Mouse (Mus musculus) layer of hippocampus, adult 2 months (tissue): ENCODE data around the gene 1700013G24Rik. TPM values are rescaled to one million over a fixed set of nuclear protein-coding genes. Genes with fewer than 3 reads are reported as not detected.

ENCODE experiments used
- DNase-seq, 2 experiments: peaks; one replicate each; pipeline ENCODE4 v3.0.0; 2022; ENCODE audit warnings: low spot score in 2 of 2
- H3K27ac ChIP-seq: fragments of 200-600 bp; 2 replicates; pipeline ENCODE4 v1.8.1; 2022
- H3K4me3 ChIP-seq: fragments of 200-600 bp; 2 replicates; pipeline ENCODE4 v1.8.1; 2022; ENCODE audit warnings: mild to moderate bottlenecking
- CTCF ChIP-seq: fragments of 200-600 bp; conservative IDR thresholded peaks from 2 replicates; pipeline ENCODE4 v1.8.1; 2022; ENCODE audit warnings: antibody characterized with exemption, mild to moderate bottlenecking, moderate library complexity
- total RNA-seq, 2 experiments: library from RNA; stranded (reverse); gene quantifications; 2 replicates each; pipeline ENCODE4 v1.2.3; 2021

Gene 1700013G24Rik
- total RNA-seq, 2 experiments from 2014 or later: not detected

DNA sequence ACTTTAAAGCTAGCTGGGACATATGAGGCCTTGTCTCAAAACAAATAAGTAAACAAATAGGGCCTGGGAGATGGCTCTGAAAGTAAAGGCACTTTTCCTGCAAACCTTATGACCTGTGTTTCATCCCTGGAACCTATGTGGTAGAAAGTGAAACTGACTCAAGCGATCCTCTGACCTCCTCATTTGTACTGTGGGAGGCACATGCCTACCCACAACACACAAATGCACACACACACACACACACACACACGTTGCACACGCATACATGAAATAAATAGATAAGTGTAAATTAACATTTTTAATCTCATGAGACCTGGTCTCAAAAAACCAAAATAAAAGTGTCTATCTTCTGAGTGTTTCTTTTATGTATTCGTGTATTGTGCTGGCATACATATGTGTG lies 7.2 kb upstream of the 1700013G24Rik start:
- TF ChIP-seq CTCF: no peak
- no peak overlapping the region for H3K4me3 ChIP-seq
- H3K27ac ChIP-seq: no peak overlapping the region
- no peak for DNase-seq

DNA sequence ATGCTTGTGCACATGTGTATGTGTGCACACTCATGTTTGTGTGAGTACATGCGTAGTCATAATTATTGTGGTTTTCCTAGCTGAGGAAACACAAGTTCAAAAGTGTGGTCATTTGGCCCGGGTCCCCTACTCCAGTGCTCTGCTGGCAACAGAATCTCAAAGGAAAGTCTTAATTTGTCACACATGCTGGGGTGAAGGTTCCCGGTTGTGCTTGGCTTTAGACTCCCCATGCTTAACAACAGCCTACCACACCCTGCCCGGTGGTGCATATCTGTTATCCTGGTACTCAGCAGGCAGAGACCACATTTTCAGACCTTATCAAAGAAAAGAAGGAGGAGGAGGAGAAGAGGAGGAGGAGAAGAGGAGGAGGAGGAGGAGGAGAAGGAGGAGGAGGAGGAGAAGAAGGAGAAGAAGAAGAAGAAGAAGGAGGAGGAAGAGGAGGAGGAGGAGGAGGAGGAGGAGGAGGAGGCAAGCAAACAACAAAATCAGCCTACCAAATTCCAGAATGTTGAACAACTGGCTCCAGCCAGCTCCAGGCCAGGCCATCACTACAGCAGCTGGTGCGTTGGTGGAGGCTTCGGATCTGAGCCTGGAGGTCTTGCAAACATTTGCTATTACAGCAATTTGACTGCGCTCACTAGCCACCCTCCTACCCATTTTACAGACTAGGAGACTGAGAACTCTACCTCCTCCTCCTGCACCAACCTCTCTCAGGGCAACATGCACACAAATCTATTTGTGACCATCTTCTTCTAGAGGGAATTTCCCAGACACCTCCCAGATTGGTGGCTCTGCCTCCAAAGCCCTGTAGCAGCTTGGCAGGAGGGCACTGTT lies 5.5 kb upstream of the 1700013G24Rik start:
- H3K4me3 ChIP-seq: no peak overlapping the region
- no peak for DNase-seq
- no peak for TF ChIP-seq CTCF
- H3K27ac ChIP-seq: no peak overlapping the region

DNA sequence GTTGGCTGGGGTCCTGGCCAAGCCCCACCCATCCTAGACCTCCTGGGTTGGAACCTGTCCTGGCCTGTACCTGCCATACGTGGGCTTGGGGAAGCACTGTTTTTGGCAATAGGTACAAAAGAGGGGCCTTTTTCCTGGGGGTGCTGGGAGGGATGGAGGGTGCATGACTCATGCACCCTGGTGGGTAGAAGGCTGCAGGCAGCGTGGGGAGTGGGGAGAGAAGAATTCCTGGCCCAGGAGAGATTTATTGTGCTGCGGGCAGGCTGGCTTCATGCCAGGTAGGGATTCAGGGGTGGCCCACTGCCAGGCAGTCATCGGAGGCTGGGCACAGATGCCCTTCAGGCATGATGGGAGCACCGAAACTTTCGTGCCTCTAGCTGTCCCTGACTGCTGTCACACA lies 4.9 kb upstream of the 1700013G24Rik start:
- H3K27ac ChIP-seq: no peak overlapping the region
- DNase-seq: no peak

DNA sequence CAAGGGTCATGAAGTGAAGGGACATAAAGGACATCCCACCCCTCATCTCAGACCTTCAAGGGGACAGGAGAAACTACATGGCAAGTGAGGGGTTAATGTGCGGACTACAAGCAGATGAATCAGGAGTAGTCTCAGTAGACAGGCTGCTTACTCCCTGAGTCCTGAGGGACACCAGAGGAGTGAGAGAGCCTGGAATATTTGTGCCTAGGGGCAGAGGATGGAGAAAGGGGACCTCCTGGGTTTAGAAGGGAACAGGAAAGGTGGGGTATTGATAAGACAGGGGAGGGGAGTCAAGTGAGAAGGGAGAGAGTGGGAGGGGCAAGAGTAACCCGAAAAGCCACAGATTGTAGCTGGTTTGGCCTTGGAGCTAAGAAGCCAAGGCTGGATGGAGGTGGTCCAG lies 4.4 kb upstream of the 1700013G24Rik start:
- no peak for DNase-seq
- Histone ChIP-seq H3K27ac (no peak overlapping the region), H3K4me3 (no peak overlapping the region)
- TF ChIP-seq CTCF: no peak

More for the DNA sequence above, 4.9 kb upstream of the 1700013G24Rik start:
- TF ChIP-seq CTCF: no peak
- no peak overlapping the region for H3K4me3 ChIP-seq

DNA sequence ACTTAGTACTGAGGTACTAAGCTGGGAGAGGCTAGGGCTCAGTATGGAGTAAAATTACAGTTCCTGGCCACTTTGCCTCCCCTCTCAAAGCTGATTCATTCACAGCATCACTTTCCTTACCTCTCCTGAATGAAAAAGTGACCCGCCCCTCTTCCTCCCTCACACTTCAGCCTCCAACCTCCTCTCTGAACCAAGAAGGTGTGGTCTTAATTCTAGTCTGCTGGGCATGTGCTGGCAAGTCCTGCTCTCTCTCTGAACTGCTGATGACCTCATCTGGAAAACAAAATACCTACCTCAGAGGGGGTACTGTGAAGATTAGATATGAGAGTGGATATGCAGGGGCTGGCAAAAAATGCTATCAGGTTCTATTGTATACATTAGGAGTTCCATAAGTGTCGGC lies 4.0 kb upstream of the 1700013G24Rik start:
- DNase-seq: no peak
- Histone ChIP-seq H3K4me3 (no peak overlapping the region), H3K27ac (no peak overlapping the region)
- no peak for TF ChIP-seq CTCF

DNA sequence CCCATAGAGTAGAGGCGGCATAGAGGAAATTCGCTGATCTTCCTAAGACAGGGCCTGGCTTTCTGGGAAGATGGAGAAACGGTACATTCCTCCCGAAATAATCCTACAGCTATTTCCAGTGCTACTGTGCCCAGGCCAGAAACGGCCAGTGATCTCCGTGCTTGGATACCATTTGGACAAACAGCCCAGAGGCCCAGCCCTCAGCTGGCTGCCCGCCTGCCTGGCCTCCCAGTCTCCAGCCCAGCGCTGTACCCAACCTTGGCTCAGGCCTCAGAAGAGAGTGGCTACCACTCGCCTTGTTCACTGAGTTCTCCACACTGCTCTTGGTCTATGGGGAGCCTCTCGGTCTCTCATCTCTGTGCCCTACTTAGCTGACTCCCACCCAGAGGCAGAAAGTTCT lies 3.4 kb upstream of the 1700013G24Rik start:
- TF ChIP-seq CTCF: no peak
- no peak overlapping the region for H3K4me3 ChIP-seq
- no peak overlapping the region for H3K27ac ChIP-seq
- no peak for DNase-seq

DNA sequence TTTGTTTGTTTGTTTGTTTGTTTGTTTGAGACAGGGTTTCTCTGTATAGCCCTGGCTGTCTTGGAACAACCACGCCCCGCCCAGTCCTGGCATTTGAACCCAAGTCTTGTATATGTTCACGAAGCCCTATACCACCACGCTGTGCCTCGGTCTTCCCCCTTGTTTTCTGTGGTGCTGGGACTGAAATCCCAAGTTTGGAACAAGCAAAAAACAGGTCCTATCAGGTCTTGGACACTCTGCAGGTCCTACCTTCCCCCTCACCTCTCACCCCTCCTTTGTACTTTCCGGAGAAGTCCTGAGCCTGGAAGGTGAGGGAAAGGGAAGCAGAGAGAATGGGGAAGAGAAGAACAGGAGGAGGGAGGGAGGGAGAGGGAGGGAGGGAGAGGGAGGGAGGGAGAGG lies 894 bp upstream of the 1700013G24Rik start:
- DNase-seq: no peak
- Histone ChIP-seq H3K4me3 (no peak overlapping the region), H3K27ac (no peak overlapping the region)
- TF ChIP-seq CTCF: no peak

DNA sequence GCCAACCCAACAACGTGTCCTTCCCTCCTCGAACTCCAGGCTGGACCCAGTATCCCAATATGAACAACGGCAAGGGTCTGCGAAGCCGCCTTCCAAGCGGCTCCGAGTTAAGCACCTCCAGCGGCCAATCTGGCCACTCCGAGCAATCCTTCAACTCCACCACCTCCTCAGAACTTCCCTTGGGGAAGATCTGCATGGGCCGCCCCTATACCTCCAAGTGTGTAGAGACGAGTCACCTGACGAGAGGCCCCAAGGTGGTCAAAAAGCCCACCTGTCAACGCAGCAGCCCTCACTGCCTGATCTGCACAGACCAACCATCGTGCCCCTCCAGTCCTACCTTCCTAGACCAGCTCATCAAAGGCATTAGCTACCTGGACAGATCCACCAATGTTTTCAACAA lies 1.5 kb downstream of the 1700013G24Rik start:
- TF ChIP-seq CTCF: no peak
- DNase-seq: no peak
- Histone ChIP-seq H3K27ac (no peak overlapping the region), H3K4me3 (no peak overlapping the region)

DNA sequence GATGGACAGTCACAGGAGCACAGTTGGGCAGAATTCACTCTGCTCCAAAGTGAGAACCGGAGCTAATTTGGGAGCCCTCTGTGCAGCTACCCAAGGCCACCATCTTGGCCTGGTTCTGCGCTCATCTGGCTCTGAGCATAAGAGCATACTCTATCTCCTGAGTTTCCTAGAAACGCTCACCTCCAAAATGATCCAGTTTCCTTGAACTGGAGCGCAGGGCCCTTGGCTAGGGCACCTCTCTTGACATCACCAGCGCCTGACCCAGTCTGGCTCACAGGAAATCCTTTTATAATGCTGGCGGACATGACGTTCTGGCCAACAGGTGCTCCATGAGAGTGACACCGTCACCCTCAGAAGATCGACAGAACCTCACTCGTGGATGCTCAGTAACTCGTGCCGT lies 3.5 kb downstream of the 1700013G24Rik start:
- no peak for TF ChIP-seq CTCF
- DNase-seq: no peak
- H3K4me3 ChIP-seq: no peak overlapping the region
- H3K27ac ChIP-seq: no peak overlapping the region

DNA sequence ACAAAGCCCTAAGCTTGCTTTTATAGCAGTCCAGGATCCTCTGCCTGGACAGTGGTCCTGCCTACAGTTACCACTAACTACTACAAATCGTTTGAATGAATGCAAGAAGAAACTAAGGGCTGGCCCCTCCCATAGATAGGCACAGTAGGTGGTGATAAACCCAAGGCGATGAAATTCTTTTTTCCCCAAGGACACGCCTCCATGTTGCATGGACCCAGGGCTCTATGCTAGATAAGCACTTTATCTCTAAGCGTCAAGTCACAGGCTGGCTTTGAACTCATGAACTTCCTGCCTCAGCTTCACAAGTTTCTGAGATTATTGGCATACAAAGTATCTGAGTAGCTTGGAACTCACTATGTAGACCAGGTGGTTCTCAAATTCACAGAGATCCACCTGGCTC lies 4.2 kb downstream of the 1700013G24Rik start:
- Histone ChIP-seq H3K27ac (no peak overlapping the region), H3K4me3 (no peak overlapping the region)
- TF ChIP-seq CTCF: no peak
- DNase-seq: no peak

DNA sequence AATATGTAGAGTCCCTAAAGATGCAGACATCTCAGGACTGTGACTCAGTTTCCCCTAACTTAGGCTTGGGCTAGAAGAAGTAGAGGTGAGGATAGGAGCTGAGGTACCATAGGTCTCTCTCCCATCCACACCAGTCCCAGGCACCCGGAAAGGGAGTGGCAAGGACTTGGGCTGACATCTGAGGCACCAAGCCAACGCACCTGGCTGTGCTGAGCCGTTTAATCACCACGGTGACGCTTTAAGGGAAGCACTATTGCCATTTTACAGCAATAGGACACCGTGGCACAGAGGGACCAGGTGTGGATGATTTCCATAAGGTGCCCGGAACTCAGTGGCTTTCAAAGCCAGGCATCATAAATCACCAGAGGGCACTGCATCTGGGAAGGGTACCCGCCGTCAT lies 5.2 kb downstream of the 1700013G24Rik start:
- Histone ChIP-seq H3K27ac (no peak overlapping the region), H3K4me3 (no peak overlapping the region)
- no peak for DNase-seq
- TF ChIP-seq CTCF: no peak

DNA sequence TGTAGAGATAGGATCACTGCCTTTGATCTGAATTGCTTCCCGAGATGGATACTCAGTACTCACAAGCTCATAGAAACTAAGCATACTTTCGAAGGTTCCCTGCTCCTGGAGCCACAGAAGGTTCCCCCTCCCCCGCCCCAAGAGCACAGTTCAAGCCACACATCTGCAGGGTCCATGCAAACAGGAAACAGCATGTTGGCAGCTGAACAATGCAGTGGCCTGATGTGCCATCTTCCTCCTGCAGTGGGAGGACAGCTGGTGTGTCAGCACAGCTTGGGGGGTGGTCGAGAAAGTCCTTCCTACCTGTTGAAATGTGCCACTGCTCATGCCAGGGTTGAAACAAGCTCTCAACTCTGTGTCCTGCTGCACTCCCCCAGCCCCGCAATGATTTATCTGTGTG lies 5.8 kb downstream of the 1700013G24Rik start:
- no peak for TF ChIP-seq CTCF
- no peak overlapping the region for H3K27ac ChIP-seq
- DNase-seq: no peak
- H3K4me3 ChIP-seq: no peak overlapping the region

DNA sequence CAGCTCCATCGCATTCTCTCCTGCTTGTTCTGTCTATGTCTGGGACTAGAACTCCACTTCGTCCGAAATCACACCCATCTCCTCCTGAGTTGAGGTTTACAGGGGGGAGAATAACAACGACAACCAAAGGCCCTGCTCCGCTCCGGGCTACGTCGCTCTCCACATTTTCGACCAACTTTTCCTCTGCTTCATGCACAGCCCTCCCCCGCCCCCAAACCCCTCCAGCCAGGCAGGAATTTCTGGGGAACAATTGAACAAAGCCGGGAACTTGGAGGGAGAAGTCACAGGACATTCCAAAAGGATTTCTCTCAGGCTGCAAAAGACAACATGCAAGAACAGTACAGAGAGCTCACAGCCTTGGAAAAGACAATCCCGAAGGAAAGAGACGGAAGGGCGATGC lies 7.6 kb downstream of the 1700013G24Rik start:
- no peak for TF ChIP-seq CTCF
- Histone ChIP-seq H3K27ac (no peak overlapping the region), H3K4me3 (no peak overlapping the region)
- DNase-seq: no peak

DNA sequence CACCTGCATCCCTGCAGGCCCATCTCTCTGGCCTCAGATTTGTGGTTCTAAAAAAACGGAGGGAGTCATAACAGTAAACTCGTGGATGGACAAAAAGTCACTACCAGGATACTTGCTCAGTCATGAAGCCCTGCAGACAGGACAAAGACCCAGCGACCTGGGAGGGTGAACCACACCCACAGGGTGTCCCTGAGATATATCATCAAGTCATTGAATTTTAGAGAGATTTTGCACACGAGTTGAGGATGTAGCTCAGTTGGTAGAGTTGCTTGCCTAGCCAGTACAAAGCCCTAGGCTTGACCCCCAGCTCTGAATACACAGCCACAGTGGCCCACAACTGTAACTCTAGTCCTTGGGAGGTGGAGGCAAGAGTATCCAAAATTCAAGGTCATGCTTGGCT lies 8.1 kb downstream of the 1700013G24Rik start:
- H3K27ac ChIP-seq: no peak overlapping the region
- H3K4me3 ChIP-seq: no peak overlapping the region
- no peak for DNase-seq
- TF ChIP-seq CTCF: no peak
